Mouse (Mus musculus) retina, postnatal 1 day (tissue): ENCODE measurements around the gene Vasp.

Experiments
- DNase-seq: peaks from one replicate; pipeline ENCODE4 v3.0.0-alpha.2; 2012

Vasp gene

GRCm38 (mm10) chr7:19234652-19235051 is 37.0 kb downstream of the Vasp start:
- DNase-seq = no peak

GRCm38 (mm10) chr7:19231849-19232248 is 39.8 kb downstream of the Vasp start:
- DNase-seq = no peak

GRCm38 (mm10) chr7:19230899-19231298 is 40.7 kb downstream of the Vasp start:
- DNase-seq = no peak

- no peak for DNase-seq
These were observed 41.5 kb downstream of the Vasp start for GRCm38 (mm10) chr7:19230041-19230580.

- no peak for DNase-seq
These were observed 42.2 kb downstream of the Vasp start for GRCm38 (mm10) chr7:19229404-19229803.

- no peak for DNase-seq
These were observed 42.8 kb downstream of the Vasp start for GRCm38 (mm10) chr7:19228793-19229148.

GRCm38 (mm10) chr7:19227883-19228792 is 43.5 kb downstream of the Vasp start, which contains the start of gene Opa3:
Gene Opa3 (plus strand): TSS chr7:19228334.
- peak; percentile 100 for DNase-seq

GRCm38 (mm10) chr7:19226817-19227797 is 44.5 kb downstream of the Vasp start:
- DNase-seq = peak; percentile 65

- no peak for DNase-seq
These were observed 46.7 kb downstream of the Vasp start for GRCm38 (mm10) chr7:19224933-19225332.

GRCm38 (mm10) chr7:19222875-19223274 is 48.7 kb downstream of the Vasp start:
- no peak for DNase-seq

GRCm38 (mm10) chr7:19222189-19222588 is 49.4 kb downstream of the Vasp start:
- DNase-seq = no peak

GRCm38 (mm10) chr7:19220061-19220460 is 51.6 kb downstream of the Vasp start:
- DNase-seq = no peak

- peak; percentile 34 for DNase-seq
These were observed 53.7 kb downstream of the Vasp start for GRCm38 (mm10) chr7:19217944-19218343.

GRCm38 (mm10) chr7:19217492-19217891 is 54.1 kb downstream of the Vasp start:
- no peak for DNase-seq

- DNase-seq = no peak
These were observed 56.7 kb downstream of the Vasp start for GRCm38 (mm10) chr7:19214940-19215339.

GRCm38 (mm10) chr7:19214369-19214768 is 57.2 kb downstream of the Vasp start:
- no peak for DNase-seq

GRCm38 (mm10) chr7:19213385-19213784 is 58.2 kb downstream of the Vasp start:
- DNase-seq = no peak

GRCm38 (mm10) chr7:19211996-19212755 is 59.4 kb downstream of the Vasp start, which contains the start of gene Gpr4:
Gene Gpr4 (plus strand): TSS chr7:19212538.
- peak; percentile 55 for DNase-seq

- DNase-seq = no peak
These were observed 60.5 kb downstream of the Vasp start for GRCm38 (mm10) chr7:19211041-19211675.

- peak; percentile 29 for DNase-seq
These were observed 61.6 kb downstream of the Vasp start for GRCm38 (mm10) chr7:19210010-19210409.

GRCm38 (mm10) chr7:19209494-19209893 is 62.1 kb downstream of the Vasp start:
- no peak for DNase-seq
